Mouse (Mus musculus): ENCODE results near the gene Pccb. TPM values are rescaled to one million over a fixed set of nuclear protein-coding genes. Genes with fewer than 3 reads are reported as not detected.

Pccb gene
- polyA plus RNA-seq, 1 experiment = 73.7 TPM

- under 1% methylated on average over 25 of the region's 25 CpGs for WGBS
- Histone ChIP-seq H3K27ac (ENCODE audit: insufficient read depth, low read length) (peak overlapping the region; percentile 99), H3K4me1 (ENCODE audit: control insufficient read depth, insufficient read depth, low read length) (peaks cover 6% of the 10 kb centered on the region), H3K4me3 (replicated peaks; ENCODE audit: insufficient read depth, low read depth, low read length) (peak overlapping the region; percentile 71), H3K27me3 (ENCODE audit: control insufficient read depth, insufficient read depth, low read length) (no peaks in the 10 kb centered on the region)
- DNase-seq = no peak
- TF ChIP-seq CTCF (IDR thresholded peaks at IDR 0.05; ENCODE audit: borderline replicate concordance, insufficient read depth, low read depth, low read length) (no peak), POLR2A (IDR thresholded peaks at IDR 0.05; ENCODE audit: borderline replicate concordance, insufficient read depth, low read length) (no peak)
Observed at GRCm38 (mm10) chr9:101075091-101075581, 40.4 kb upstream of the Pccb start.

- under 1% methylated on average over 98 of the region's 100 CpGs for WGBS
Observed at GRCm38 (mm10) chr9:101074332-101075021, 39.8 kb upstream of the Pccb start.

GRCm38 (mm10) chr9:101073987-101074331 lies 39.3 kb upstream of the Pccb start, which contains the start of gene Msl2:
Gene Msl2 (plus strand): TSS chr9:101074101.
- under 1% methylated on average over 42 of the region's 43 CpGs for whole genome bisulfite sequencing
- Histone ChIP-seq H3K4me1 (ENCODE audit: control insufficient read depth, insufficient read depth, low read length) (peaks cover 2% of the 10 kb centered on the region; the same call in 1 of the 2 replicates), H3K27me3 (ENCODE audit: control insufficient read depth, insufficient read depth, low read length) (no peaks in the 10 kb centered on the region), H3K4me3 (replicated peaks; ENCODE audit: insufficient read depth, low read depth, low read length) (peak within 1 kb of the TSS; percentile 71), H3K27ac (ENCODE audit: insufficient read depth, low read length) (peak within 1 kb of the TSS; percentile 99)
- TF ChIP-seq POLR2A (IDR thresholded peaks at IDR 0.05; ENCODE audit: borderline replicate concordance, insufficient read depth, low read length) (peak; percentile 58), CTCF (IDR thresholded peaks at IDR 0.05; ENCODE audit: borderline replicate concordance, insufficient read depth, low read depth, low read length) (no peak)
- DNase-seq = no peak

More at GRCm38 (mm10) chr9:101074332-101075021, 39.8 kb upstream of the Pccb start:
- peak; percentile 86 to 89 for DNase-seq
- Histone ChIP-seq H3K27me3 (ENCODE audit: control insufficient read depth, insufficient read depth, low read length) (no peaks in the 10 kb centered on the region), H3K4me1 (ENCODE audit: control insufficient read depth, insufficient read depth, low read length) (peaks cover 6% of the 10 kb centered on the region), H3K4me3 (replicated peaks; ENCODE audit: insufficient read depth, low read depth, low read length) (peak overlapping the region; percentile 71), H3K27ac (ENCODE audit: insufficient read depth, low read length) (peak overlapping the region; percentile 99)
- no peak for TF ChIP-seq CTCF (IDR thresholded peaks at IDR 0.05; ENCODE audit: borderline replicate concordance, insufficient read depth, low read depth, low read length)
- TF ChIP-seq POLR2A (IDR thresholded peaks at IDR 0.05; ENCODE audit: borderline replicate concordance, insufficient read depth, low read length) = 0 out of 2 replicates have a peak, but pooled peaks have one; percentile 15

- no peaks in the 10 kb centered on the region for H3K27me3 ChIP-seq (ENCODE audit: control insufficient read depth, insufficient read depth, low read length)
- DNase-seq = peak; percentile 99
- peak overlapping the region; percentile 71 for H3K4me3 ChIP-seq (replicated peaks; ENCODE audit: insufficient read depth, low read depth, low read length)
- 1% methylated on average over 63 of the region's 65 CpGs for WGBS
- peak; percentile 82 for TF ChIP-seq POLR2A (IDR thresholded peaks at IDR 0.05; ENCODE audit: borderline replicate concordance, insufficient read depth, low read length)
- no peak for TF ChIP-seq CTCF (IDR thresholded peaks at IDR 0.05; ENCODE audit: borderline replicate concordance, insufficient read depth, low read depth, low read length)
- H3K4me1 ChIP-seq (ENCODE audit: control insufficient read depth, insufficient read depth, low read length) = no peaks in the 10 kb centered on the region; the same call in 1 of the 2 replicates
- peak overlapping the region; percentile 40 for H3K27ac ChIP-seq (ENCODE audit: insufficient read depth, low read length)
Observed at GRCm38 (mm10) chr9:101073041-101073986, 38.6 kb upstream of the Pccb start.

DNA sequence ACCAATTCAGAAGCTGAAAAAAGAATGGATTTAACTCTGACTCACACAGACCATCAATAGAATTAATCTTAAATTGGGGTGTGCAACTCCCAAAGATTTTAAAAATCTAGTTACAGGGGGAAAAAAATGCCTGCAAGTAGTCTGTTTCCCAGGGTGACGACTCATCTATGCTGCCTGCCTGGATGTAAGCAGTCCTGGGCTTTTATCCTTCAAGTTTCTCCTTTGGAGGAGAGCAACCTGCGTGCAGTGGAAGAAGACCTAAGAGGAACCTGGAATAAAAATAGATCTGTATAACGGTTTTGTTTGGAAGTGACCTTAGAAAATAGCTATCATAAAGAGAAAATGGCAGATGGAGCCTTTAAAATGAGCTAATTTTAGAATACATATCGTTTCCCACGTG lies 37.8 kb upstream of the Pccb start:
- H3K27me3 ChIP-seq (ENCODE audit: control insufficient read depth, insufficient read depth, low read length) = no peaks in the 10 kb centered on the region
- no peaks in the 10 kb centered on the region for H3K4me1 ChIP-seq (ENCODE audit: control insufficient read depth, insufficient read depth, low read length)
- no peak overlapping the region for H3K27ac ChIP-seq (ENCODE audit: insufficient read depth, low read length)
- DNase-seq = no peak
- no peak for TF ChIP-seq CTCF (IDR thresholded peaks at IDR 0.05; ENCODE audit: borderline replicate concordance, insufficient read depth, low read depth, low read length)
- TF ChIP-seq POLR2A (IDR thresholded peaks at IDR 0.05; ENCODE audit: borderline replicate concordance, insufficient read depth, low read length) = no peak
- H3K4me3 ChIP-seq (replicated peaks; ENCODE audit: insufficient read depth, low read depth, low read length) = no peak overlapping the region
- 20% methylated on average over 5 of the region's 5 CpGs for WGBS

DNA sequence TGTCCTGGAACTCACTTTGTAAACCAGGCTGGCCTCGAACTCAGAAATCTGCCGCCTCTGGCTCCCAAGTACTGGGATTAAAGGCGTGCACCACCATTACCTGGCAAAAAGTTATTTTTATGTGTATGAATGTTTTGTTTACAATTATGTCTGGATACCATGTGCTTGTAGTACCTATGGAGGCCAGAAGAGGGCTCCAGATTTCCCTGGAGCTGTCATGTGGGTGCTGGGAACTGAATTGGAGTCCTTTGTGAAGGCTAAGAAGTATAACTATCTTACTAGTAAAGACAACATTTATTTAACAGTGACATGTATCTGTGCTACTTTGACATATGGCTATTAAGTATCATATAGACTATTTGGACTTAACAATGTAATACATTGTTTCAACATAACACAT lies 35.1 kb upstream of the Pccb start:
- Histone ChIP-seq H3K4me3 (replicated peaks; ENCODE audit: insufficient read depth, low read depth, low read length) (no peak overlapping the region), H3K27ac (ENCODE audit: insufficient read depth, low read length) (no peak overlapping the region), H3K27me3 (ENCODE audit: control insufficient read depth, insufficient read depth, low read length) (no peaks in the 10 kb centered on the region), H3K4me1 (ENCODE audit: control insufficient read depth, insufficient read depth, low read length) (no peaks in the 10 kb centered on the region)
- 93% methylated on average over 3 of the region's 3 CpGs for WGBS
- DNase-seq = no peak
- TF ChIP-seq POLR2A (IDR thresholded peaks at IDR 0.05; ENCODE audit: borderline replicate concordance, insufficient read depth, low read length) = no peak
- no peak for TF ChIP-seq CTCF (IDR thresholded peaks at IDR 0.05; ENCODE audit: borderline replicate concordance, insufficient read depth, low read depth, low read length)

DNA sequence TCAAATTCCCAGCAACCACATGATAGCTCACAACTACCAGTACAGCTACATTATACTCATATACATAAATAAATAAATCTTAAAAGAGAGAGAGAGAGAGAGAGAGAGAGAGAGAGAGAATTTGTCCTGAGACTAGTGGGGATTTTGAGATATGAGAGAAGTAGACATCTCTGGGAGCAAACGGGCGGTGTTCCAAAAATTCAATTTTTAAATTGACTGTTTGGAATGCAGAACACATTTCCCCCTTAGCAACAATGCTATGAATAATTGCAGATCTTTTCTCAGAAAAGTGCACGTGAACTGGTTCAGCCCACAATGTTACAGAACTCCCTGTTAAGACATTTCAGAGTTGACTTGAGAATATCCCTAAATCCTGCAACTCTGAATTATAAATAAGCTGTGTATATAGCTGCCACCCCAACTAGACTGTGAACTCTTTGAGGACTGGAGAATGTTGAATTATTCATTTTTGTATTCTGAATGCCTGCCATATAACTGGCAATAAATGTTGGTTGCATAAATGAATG lies 30.4 kb upstream of the Pccb start:
- Histone ChIP-seq H3K27ac (ENCODE audit: insufficient read depth, low read length) (no peak overlapping the region), H3K27me3 (ENCODE audit: control insufficient read depth, insufficient read depth, low read length) (no peaks in the 10 kb centered on the region), H3K4me1 (ENCODE audit: control insufficient read depth, insufficient read depth, low read length) (no peaks in the 10 kb centered on the region), H3K4me3 (replicated peaks; ENCODE audit: insufficient read depth, low read depth, low read length) (no peak overlapping the region)
- 78% methylated on average over 3 of the region's 3 CpGs for WGBS
- TF ChIP-seq POLR2A (IDR thresholded peaks at IDR 0.05; ENCODE audit: borderline replicate concordance, insufficient read depth, low read length) (no peak), CTCF (IDR thresholded peaks at IDR 0.05; ENCODE audit: borderline replicate concordance, insufficient read depth, low read depth, low read length) (no peak)
- DNase-seq = no peak
